Mouse (Mus musculus) heart, postnatal 4 days (tissue): Measurements from ENCODE around the gene Zfp46. TPM values are rescaled to one million over a fixed set of nuclear protein-coding genes. Genes with fewer than 3 reads are reported as not detected.

Experiments
- DNase-seq: peaks from one replicate; pipeline ENCODE4 v3.0.0; 2021
- total RNA-seq, 2 experiments: library from RNA; stranded (reverse); gene quantifications; 2 replicates each; pipeline ENCODE4 v1.2.3; 2021

Zfp46 gene
- total RNA-seq, 2 experiments from 2014 or later = 47.0 to 50.1 TPM

DNA sequence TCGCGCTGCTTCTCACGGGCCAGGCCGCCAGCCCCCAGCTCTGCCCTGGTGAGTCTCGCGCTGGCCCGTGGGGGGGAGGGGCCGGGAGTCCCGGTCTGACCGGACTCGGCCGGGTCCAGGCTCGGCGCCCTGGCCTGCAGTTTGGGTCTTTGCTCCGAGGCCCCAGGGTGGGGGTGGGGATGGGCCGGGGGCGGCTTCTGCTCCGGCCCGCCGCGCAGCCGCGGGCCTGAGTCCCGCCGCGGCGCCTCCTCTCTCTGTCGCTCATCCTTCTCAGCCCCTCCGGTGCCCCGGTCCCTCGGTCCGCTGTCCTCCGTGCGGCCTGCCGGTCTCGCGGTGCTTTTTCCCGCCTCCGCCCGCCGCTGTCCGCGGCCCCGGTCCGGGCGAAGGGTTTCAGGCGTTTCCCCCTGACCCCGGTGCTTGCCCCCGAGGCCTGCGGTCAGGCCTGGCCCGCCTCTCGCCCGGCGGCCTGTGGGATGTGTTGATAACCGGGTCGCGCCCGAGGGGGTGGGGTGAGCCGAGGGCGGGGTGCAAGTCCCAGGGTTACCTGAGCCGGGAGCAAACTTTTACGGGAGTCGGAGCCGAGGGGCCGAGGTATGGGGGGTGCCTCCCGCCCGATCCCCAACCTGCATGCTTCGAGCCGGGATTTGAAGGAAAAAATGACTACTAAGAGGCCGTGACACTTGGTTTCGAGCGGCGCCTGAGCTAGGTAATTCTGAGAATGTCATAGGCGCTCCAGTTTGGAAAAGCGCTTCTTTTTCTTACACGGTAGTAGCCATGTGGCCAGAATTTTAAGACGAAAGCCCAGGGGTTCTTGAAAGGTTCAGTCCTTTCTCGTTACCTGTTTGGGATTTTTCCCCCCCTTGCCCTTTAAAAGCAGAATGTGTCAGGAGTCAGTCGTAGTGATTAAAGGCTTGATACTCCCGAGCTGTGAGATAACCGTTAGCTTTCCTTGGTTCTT is 26.8 kb downstream of the Zfp46 start:
- peak; percentile 65 for DNase-seq

DNA sequence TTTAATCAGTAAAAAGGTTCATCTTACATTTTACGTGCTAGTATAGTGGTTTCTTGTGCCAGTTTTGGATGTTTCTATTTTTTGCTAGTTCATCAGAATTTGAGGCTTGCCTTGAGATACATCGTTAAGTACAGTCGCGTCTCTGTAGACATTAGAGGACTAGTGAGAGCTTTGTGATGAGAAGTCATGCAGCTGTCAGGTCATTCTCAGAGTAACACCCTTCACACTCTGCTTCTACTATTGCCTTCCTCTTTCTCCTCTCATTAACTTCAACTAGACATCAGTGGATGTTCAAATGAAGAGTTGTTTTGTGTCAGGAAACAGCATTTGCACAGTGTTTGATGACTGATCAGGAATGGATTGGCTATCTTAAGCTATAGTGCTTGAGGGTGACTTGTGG is 28.1 kb downstream of the Zfp46 start:
- DNase-seq = no peak

DNA sequence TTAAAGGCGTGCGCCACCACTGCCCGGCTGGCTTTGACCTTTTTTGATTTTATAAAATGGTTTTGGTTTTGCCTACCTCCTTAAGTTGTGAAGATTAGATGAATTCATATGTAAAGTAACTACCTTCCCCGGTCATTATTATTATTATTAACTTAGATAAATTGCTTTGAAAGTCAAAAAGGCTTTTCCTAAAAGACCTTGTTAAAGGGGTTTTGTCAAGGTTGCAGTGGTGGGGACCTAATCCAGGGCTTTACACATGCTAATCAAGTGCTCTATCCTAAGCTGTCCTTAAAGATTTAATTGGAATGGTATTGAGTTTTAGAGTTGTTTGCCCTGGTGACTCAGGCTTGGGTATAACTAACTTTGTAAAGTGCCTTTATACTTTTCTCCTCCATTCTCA is 33.2 kb downstream of the Zfp46 start:
- no peak for DNase-seq

DNA sequence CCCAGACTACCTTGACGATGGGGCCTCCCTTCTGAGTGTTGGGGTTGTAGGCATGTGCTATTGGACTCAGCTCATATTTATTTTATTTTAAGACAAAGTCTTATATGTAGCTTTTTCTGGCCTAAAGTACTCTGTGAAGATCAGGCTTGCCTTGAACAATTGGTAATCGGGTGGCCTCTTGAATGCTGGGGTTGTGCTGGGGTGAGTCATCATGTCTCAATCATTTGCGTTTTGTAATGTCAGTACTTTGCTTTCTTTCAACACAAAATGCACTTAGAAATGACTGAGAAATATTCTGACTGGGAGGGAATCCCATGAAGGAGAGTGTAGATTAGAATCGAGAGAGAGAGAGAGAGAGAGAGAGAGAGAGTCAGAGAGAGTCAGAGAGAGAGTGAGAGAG is 35.5 kb downstream of the Zfp46 start:
- DNase-seq = no peak

DNA sequence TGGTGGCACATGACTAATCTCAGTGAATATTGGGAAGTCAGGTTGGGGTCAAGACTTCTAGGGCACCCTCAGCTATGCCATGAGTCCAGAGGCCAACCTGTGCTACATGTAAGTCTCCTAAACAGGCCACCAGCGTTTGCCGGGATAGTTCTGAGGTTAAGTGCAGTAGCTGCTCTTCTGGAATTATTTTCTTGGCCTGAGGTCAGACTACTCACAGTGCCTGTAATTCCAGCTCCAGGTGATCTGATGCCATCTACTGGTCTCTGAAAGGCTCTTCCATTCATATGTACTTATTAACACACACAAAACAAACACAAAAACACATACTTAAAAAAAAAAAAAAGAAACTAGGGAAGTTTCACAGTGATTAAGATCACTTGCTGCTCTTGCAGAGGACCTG is 39.7 kb downstream of the Zfp46 start:
- DNase-seq = peak; percentile 29

DNA sequence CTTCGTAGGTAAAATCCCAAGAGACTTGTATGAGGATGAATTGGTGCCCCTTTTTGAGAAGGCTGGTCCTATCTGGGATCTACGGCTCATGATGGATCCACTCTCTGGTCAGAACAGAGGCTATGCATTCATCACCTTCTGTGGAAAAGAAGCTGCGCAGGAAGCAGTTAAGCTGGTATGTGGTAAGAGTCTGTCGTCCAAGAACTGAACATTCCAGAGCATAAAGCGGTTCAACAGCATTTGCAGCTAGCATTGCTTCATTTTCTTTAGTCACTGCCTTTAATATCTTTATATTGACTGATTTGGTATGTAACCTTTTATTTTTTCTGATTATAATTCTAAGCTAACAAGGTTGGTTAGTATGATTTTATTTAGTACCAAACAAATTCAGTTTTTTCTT is 42.8 kb downstream of the Zfp46 start:
- no peak for DNase-seq

DNA sequence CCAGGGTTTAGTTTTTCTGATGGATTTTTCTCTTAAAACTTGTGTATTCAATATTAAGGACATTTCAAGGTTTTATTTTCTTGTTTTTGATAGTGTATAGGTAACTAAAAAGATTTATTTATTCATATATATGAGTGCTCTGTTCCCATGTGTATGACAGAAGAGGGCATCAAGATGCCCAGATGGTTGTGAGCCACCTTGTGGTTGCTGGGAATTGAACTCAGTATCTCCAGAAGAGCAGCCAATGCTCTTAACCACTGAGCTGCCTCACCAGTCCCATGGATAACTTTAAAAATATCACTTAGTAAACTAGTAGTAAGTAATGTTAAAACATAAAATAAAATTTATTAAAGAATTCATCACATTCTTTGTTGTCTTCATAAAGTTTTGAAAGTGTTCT is 43.6 kb downstream of the Zfp46 start:
- DNase-seq = no peak

DNA sequence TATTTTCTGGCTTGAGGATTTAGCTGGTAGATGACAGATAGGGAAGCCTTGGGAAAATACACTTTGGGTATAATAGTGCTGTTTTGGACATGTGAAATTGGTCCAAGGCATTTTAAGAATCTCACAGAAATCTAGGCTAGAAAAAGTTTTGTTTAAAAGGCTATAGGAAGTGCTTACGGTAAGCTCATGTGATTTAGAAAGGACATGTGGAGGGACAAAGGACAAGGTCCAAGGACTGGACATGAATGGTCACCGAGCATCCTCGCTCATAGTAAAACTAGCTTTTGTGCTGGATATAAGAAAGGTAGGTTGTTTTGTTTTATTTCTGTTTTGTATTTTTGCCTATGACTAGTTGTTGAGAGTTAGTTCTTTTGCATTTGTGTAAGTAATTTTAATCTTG is 47.2 kb downstream of the Zfp46 start:
- DNase-seq = no peak

DNA sequence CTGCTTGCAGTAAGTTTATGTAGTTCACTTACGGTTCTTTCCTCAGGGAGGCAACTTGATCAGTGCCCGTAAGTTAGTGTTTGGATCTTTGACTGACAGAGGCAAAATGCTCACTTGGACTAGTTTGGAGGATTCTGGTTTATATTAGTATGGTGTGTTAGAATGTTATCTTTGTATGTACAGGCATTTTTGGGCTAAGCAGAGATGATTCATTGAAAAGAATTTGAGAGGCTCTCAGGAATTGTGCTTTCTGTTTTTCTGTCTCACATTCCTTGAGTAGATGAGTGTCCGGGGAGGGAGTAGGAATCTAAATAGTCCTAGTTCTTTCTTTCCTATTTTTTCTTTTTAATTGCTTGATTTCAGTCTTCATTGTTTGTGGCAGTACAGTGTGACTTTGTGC is 48.7 kb downstream of the Zfp46 start:
- no peak for DNase-seq

DNA sequence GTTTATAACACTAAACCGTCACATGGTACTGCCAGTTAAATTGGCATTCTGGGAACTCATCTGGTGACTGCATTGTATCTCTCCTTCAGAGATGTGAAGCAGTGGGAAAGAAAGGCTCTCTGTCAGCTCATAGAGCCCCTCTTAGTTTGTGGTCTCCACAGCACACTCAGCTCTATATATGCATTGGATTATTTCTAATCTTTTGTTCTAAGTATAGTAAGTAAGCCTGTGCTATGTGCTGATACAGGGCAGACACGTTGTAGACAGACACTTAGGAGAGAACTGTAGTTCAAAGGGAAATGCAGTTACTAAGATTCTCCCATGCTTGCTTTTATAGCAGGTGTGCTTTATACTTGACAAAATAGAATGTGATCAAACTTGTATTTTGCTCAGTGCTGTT is 50.6 kb downstream of the Zfp46 start:
- DNase-seq = no peak

DNA sequence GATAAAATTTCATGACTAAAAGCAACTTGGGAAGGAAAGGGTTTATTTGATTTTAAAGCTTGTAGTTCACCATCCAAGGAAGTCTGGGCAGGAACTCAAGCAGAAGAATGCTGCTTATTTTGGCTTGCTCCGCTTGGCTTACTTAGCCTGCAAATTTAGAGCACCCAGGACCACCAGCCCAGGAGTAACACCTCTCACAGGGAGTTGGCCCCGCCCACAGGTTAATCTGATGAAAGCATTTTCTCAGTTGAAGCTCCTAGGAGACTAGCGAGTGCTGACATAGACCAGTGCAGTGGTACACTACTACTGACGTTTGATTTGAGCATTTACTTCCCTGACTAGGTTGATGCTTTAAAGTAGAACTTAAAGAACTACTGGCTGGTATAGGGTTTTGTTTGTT is 52.6 kb downstream of the Zfp46 start:
- peak; percentile 23 for DNase-seq

Other genes starting within 250 kb of the Zfp46 start
- 100 to 1,000 TPM; 395 to 405 TPM for gene Rpl11, start 231.3 kb upstream of the Zfp46 start, total RNA-seq
- gene Id3, start 141.2 kb upstream of the Zfp46 start, total RNA-seq = 10 to 100 TPM; 96.2 to 97.8 TPM
- gene E2f2, start 112.3 kb upstream of the Zfp46 start, total RNA-seq = 1 to 10 TPM; 5.8 to 9.7 TPM
- gene Asap3, start 78.3 kb upstream of the Zfp46 start, total RNA-seq = 1 to 10 TPM; 3.3 to 3.7 TPM
- gene Tcea3, start 37.0 kb upstream of the Zfp46 start, total RNA-seq = 10 to 100 TPM; 55.2 to 56.7 TPM
- 10 to 100 TPM; 91.9 to 99.3 TPM for gene Hnrnpr, start 26.3 kb downstream of the Zfp46 start, total RNA-seq
- gene Htr1d, start 138.8 kb downstream of the Zfp46 start, total RNA-seq = not detected
- gene 6030445D17Rik, start 177.6 kb downstream of the Zfp46 start, total RNA-seq = under 1 TPM; 0.34 to 0.45 TPM
- gene Luzp1, start 185.1 kb downstream of the Zfp46 start, total RNA-seq = 10 to 100 TPM; 58.4 to 62.3 TPM